In the genomic region with DNA sequence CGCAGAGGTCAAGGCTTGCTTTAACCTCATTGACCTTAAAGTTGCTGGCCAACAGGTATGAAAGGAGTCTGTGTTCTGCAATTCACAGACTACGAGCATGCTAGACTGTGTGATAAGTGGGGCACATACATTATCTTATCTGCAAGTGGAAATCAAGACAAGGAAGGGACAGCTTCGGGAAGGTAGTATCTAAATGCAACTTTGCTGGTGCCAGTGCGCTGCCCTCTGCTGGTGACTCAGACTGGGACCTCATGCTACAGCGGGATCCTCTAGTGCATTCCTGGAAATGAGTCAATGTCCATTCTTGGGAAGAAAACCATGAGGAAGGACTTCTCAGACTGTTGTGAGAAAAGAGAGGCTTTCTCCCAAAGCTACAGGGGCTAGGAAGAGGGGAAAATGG, we compare ENCODE assay signal across 9 mouse cellular contexts. TPM values are rescaled to one million over a fixed set of nuclear protein-coding genes. Genes with fewer than 3 reads are reported as not detected.
DNase-seq lines count a peak whose midpoint lies in the region; ATAC-seq and TF ChIP-seq lines count a peak whose summit lies in the region.
"Had no signal": no experiment of that assay in that cellular context is flagged by ENCODE, and none has a peak within 500 bp of the region (broad histone marks: within the 10 kb centered on the region; RNA-seq: fewer than 3 reads in every experiment).

No protein-coding gene starts in this region.

- WGBS in heart, adult 2 months = 32% methylated on average over 5 of the region's 5 CpGs
- 50% methylated on average over 5 of the region's 5 CpGs for WGBS in heart, embryonic 10.5 days
- WGBS in embryonic facial prominence, embryonic 10.5 days = 52% methylated on average over 5 of the region's 5 CpGs
- 45% methylated on average over 5 of the region's 5 CpGs for WGBS in spleen, adult 2 months
- WGBS in hindbrain, embryonic 13.5 days = 62% methylated on average over 5 of the region's 5 CpGs

- DNase-seq in heart, adult 2 months = peak; percentile 75 to 82
- DNase-seq in heart, embryonic 10.5 days (ENCODE audit: low spot score) = no peak
- DNase-seq in 3134 (ENCODE audit: extremely low read depth, insufficient read length, low spot score) = peak; percentile 57
- peak; percentile 58 for DNase-seq in T-cell, adult 2 months (ENCODE audit: low spot score)
- DNase-seq in embryonic facial prominence, embryonic 10.5 days (ENCODE audit: low spot score) = peak; percentile 32
- peak; percentile 39 for DNase-seq in layer of hippocampus, adult 9-11 months
- peak in 1 of 2 experiments; percentile 73 for DNase-seq in spleen, adult 2 months (ENCODE audit: low read depth in 1 of 2, low spot score in 2 of 2)

- no peak overlapping the region for H3K4me3 ChIP-seq in heart, adult 2 months
- H3K4me3 ChIP-seq in heart, embryonic 10.5 days = no peak overlapping the region
- H3K4me3 ChIP-seq in embryonic facial prominence, embryonic 10.5 days = no peak overlapping the region
- H3K4me3 ChIP-seq in spleen, adult 2 months (ENCODE audit: extremely low read depth, insufficient read depth, insufficient read length) = no peak overlapping the region
- no peak overlapping the region for H3K4me3 ChIP-seq in hindbrain, embryonic 13.5 days
- H3K4me3 ChIP-seq: hindbrain, embryonic 15.5 days had no signal

- H3K4me2 ChIP-seq in hindbrain, embryonic 13.5 days = no peak overlapping the region
- H3K4me2 ChIP-seq: hindbrain, embryonic 15.5 days had no signal

- H3K79me2 ChIP-seq in heart, adult 2 months (replicated peaks; ENCODE audit: control insufficient read depth, insufficient read depth, low read length) = no peaks in the 10 kb centered on the region

- no peaks in the 10 kb centered on the region for H3K9me3 ChIP-seq in heart, embryonic 10.5 days
- no peaks in the 10 kb centered on the region for H3K9me3 ChIP-seq in embryonic facial prominence, embryonic 10.5 days
- H3K9me3 ChIP-seq in hindbrain, embryonic 13.5 days = no peaks in the 10 kb centered on the region
- H3K9me3 ChIP-seq: hindbrain, embryonic 15.5 days had no signal

- no peaks in the 10 kb centered on the region for H3K27me3 ChIP-seq in heart, adult 2 months (ENCODE audit: control insufficient read depth, insufficient read depth, low read length)
- peaks cover 8% of the 10 kb centered on the region; the same call in 1 of the 2 replicates for H3K27me3 ChIP-seq in heart, embryonic 10.5 days (ENCODE audit: insufficient read depth, poor library complexity, severe bottlenecking)
- 0 out of 2 replicates have a peak, but pooled peaks cover 5% of the 10 kb centered on the region for H3K27me3 ChIP-seq in embryonic facial prominence, embryonic 10.5 days (replicated peaks; ENCODE audit: low read depth, poor library complexity, severe bottlenecking)
- no peaks in the 10 kb centered on the region for H3K27me3 ChIP-seq in spleen, adult 2 months (ENCODE audit: control insufficient read depth, insufficient read depth, low read length)
- H3K27me3 ChIP-seq in hindbrain, embryonic 13.5 days = no peaks in the 10 kb centered on the region; the same call in 1 of the 2 replicates
- H3K27me3 ChIP-seq: hindbrain, embryonic 15.5 days had no signal

- H3K9ac ChIP-seq in heart, adult 2 months (ENCODE audit: low read depth, low read length) = no peak overlapping the region
- no peak overlapping the region for H3K9ac ChIP-seq in hindbrain, embryonic 13.5 days
- H3K9ac ChIP-seq: hindbrain, embryonic 15.5 days had no signal

- no peaks in the 10 kb centered on the region for H3K36me3 ChIP-seq in heart, adult 2 months (ENCODE audit: control insufficient read depth, insufficient read depth, low read length)
- no peaks in the 10 kb centered on the region for H3K36me3 ChIP-seq in heart, embryonic 10.5 days
- no peaks in the 10 kb centered on the region for H3K36me3 ChIP-seq in embryonic facial prominence, embryonic 10.5 days (replicated peaks)
- H3K36me3 ChIP-seq in spleen, adult 2 months (ENCODE audit: control insufficient read depth, insufficient read depth, low read length) = no peaks in the 10 kb centered on the region
- H3K36me3 ChIP-seq in hindbrain, embryonic 13.5 days = no peaks in the 10 kb centered on the region
- H3K36me3 ChIP-seq: hindbrain, embryonic 15.5 days had no signal

- peak; percentile 91 for TF ChIP-seq EP300 in heart, adult 2 months (IDR thresholded peaks at IDR 0.05; ENCODE audit: insufficient read depth, low read depth, low read length)

- no peak for ATAC-seq in hindbrain, embryonic 13.5 days (ENCODE audit: low FRiP score)

- intact Hi-C loops in heart, adult 2 months (cut with DNase I) = loop anchor here (1.0 to 2.0 kb wide), 2 partner anchors 26 to 83 kb away; no protein-coding TSS in a partner anchor

- H3K4me1 ChIP-seq in heart, adult 2 months (ENCODE audit: control insufficient read depth, insufficient read depth, low read length) = no peaks in the 10 kb centered on the region
- H3K4me1 ChIP-seq in heart, embryonic 10.5 days = peaks cover 9% of the 10 kb centered on the region; the same call in 1 of the 2 replicates
- peaks cover 9% of the 10 kb centered on the region for H3K4me1 ChIP-seq in embryonic facial prominence, embryonic 10.5 days
- H3K4me1 ChIP-seq in spleen, adult 2 months (ENCODE audit: control insufficient read depth, insufficient read depth, insufficient read length) = no peaks in the 10 kb centered on the region
- H3K4me1 ChIP-seq in hindbrain, embryonic 13.5 days (replicated peaks) = peaks cover 10% of the 10 kb centered on the region

- TF ChIP-seq CTCF in heart, adult 2 months (IDR thresholded peaks at IDR 0.05) = peak; percentile 97
- TF ChIP-seq CTCF in spleen, adult 2 months (IDR thresholded peaks at IDR 0.05; ENCODE audit: extremely low read depth, insufficient read depth, insufficient read length, insufficient replicate concordance) = peak; percentile 82; the same call in 1 of the 2 replicates

- TF ChIP-seq POLR2A in heart, adult 2 months (IDR thresholded peaks at IDR 0.05; ENCODE audit: insufficient read depth, low read depth, low read length) = no peak
- no peak for TF ChIP-seq POLR2A in spleen, adult 2 months (IDR thresholded peaks at IDR 0.05; ENCODE audit: low read depth, low read length)

- no peak overlapping the region for H3K27ac ChIP-seq in heart, adult 2 months
- H3K27ac ChIP-seq in heart, embryonic 10.5 days = no peak overlapping the region
- no peak overlapping the region for H3K27ac ChIP-seq in embryonic facial prominence, embryonic 10.5 days (replicated peaks)
- H3K27ac ChIP-seq in spleen, adult 2 months (ENCODE audit: insufficient read depth, low read length) = no peak overlapping the region
- H3K27ac ChIP-seq in hindbrain, embryonic 13.5 days = no peak overlapping the region
- H3K27ac ChIP-seq: hindbrain, embryonic 15.5 days had no signal

RNA-seq across cellular contexts. Expression of a gene that starts 11.4 kb away (rescaled TPM):
- total RNA-seq in heart, adult 2 months (2021) = 10 to 100 TPM in 1 of 2 experiments, 1 to 10 TPM in 1; 7.9 to 11.4 TPM
- 16.3 and 23.2 TPM in 2 replicates for polyA plus RNA-seq in heart, adult 2 months (2012; rRNA removed)
- polyA plus RNA-seq in heart, embryonic 10.5 days (2016; fragmentation: Nextera tagmentation; extraction: Ambion mirVana) = 26.6 and 32.4 TPM in 2 replicates
- 3.7 and 4.1 TPM in 2 replicates for polyA plus RNA-seq in embryonic facial prominence, embryonic 10.5 days (2016; fragmentation: Nextera tagmentation; extraction: Ambion mirVana)
- 166 and 238 TPM in 2 replicates for polyA plus RNA-seq in spleen, adult 2 months (2012; rRNA removed)
- 2.1 and 2.4 TPM in 2 replicates for polyA plus RNA-seq in hindbrain, embryonic 13.5 days (2015; fragmentation: Nextera tagmentation; extraction: Ambion mirVana)

RNA-seq across cellular contexts. Expression of a gene that starts 16.7 kb away (rescaled TPM):
- total RNA-seq in heart, adult 2 months (2021) = 10 to 100 TPM; 19.0 to 24.4 TPM
- 10.2 and 12.4 TPM in 2 replicates for polyA plus RNA-seq in heart, adult 2 months (2012; rRNA removed)
- polyA plus RNA-seq in heart, embryonic 10.5 days (2016; fragmentation: Nextera tagmentation; extraction: Ambion mirVana) = 43.2 and 60.8 TPM in 2 replicates
- 9.5 and 10.0 TPM in 2 replicates for polyA plus RNA-seq in embryonic facial prominence, embryonic 10.5 days (2016; fragmentation: Nextera tagmentation; extraction: Ambion mirVana)
- polyA plus RNA-seq in spleen, adult 2 months (2012; rRNA removed) = 28.3 and 30.4 TPM in 2 replicates
- polyA plus RNA-seq in hindbrain, embryonic 13.5 days (2015; fragmentation: Nextera tagmentation; extraction: Ambion mirVana) = 4.1 and 4.8 TPM in 2 replicates

RNA-seq across cellular contexts. Expression of a gene that starts 29.4 kb away (rescaled TPM):
- 100 to 1,000 TPM; 181 to 206 TPM for total RNA-seq in heart, adult 2 months (2021)
- 193 and 244 TPM in 2 replicates for polyA plus RNA-seq in heart, adult 2 months (2012; rRNA removed)
- 0.31 and 0.42 TPM in 2 replicates for polyA plus RNA-seq in heart, embryonic 10.5 days (2016; fragmentation: Nextera tagmentation; extraction: Ambion mirVana)
- polyA plus RNA-seq in embryonic facial prominence, embryonic 10.5 days (2016; fragmentation: Nextera tagmentation; extraction: Ambion mirVana) = not detected in 2 replicates
- polyA plus RNA-seq in spleen, adult 2 months (2012; rRNA removed) = 34.5 and 42.5 TPM in 2 replicates
- 0.39 TPM in 1 of 2 replicates, not detected in the other for polyA plus RNA-seq in hindbrain, embryonic 13.5 days (2015; fragmentation: Nextera tagmentation; extraction: Ambion mirVana)

Comparison
In these comparisons a context has a peak if more than half of its experiments do, and no peak if none do; other contexts are left out.
1. RNA of a gene that starts 29.4 kb away (polyA plus RNA-seq): 193 to 244 TPM in heart, adult 2 months and 34.5 to 42.5 TPM in spleen, adult 2 months; 0.31 to 0.42 TPM in heart, embryonic 10.5 days, not detected in embryonic facial prominence, embryonic 10.5 days and 0.39 TPM in hindbrain, embryonic 13.5 days; every median in the first group is over 10 times any median in the second.